Mouse (Mus musculus): Measurements from ENCODE around the gene Sit1.
"Not testable (repeated sequence)": the region's sequence is repeated elsewhere in the genome, so short reads cannot be mapped to it uniquely, and the experiment has no call there.

Gene Sit1

GRCm38 (mm10) chr4:43499407-43500333, 16.1 kb upstream of the Sit1 start, which contains the start of gene Arhgef39:
Gene Arhgef39, minus strand, starts transcription at chr4:43499695.
- DNase-seq (ENCODE audit: low spot score): peak; percentile 67

DNA sequence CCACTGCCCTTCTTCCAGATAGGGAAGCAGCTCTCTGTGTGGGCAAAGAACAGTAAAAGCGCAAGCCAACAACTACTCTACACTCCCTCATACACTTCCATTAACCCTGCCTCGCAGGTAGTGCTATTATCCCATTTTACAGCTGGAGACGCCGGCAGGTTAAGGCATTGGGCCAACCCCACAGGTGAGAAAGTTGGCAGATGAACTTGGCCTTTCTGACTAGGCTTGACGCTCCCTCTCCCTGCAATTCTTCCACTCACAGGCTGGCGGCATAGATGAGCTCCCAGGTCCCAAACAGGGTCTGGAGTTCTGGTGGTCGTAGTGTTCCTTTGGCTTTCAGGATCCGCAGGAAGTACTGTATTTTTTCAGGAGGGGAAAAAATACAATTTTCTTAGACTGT, 15.4 kb upstream of the Sit1 start:
- DNase-seq (ENCODE audit: low spot score): no peak

DNA sequence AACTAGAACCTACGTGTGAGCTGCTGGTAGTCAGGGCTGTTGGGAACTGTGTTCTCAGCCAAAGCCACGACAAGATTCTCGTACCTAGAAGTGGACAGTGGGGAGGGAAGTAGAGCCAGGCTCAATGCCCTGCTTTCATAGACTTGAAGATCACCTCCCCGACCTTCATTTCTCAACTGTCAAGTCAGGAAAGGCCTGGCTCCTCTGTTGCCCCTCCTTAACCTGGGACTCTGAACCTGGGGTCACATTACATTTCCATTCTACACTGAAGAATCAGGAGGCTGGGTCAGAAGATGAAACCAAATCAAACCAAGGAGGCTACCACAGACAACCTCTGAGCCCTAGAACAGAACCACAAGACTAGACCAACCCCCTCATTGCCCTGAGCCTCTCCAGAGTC, 14.4 kb upstream of the Sit1 start:
- no peak for DNase-seq (ENCODE audit: low spot score)

DNA sequence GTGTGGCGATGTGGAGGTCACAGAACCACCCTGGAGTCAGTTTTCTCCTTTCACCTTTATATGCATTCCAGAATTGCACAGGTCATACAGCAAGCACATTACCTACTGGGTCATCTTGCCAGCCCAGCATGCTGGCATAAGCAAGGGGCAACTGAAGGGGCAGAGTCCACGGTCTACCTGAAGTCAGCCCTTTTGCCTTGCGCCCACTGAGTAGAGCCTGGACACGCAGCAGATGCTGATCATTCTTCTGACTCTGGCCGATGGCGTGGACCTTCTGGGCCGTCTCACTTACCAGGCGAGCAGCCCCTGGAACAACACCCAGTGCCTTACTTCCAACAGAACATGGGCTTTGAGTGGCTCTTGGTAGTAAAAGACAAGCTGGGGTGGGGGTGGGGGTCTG, 13.9 kb upstream of the Sit1 start:
- DNase-seq (ENCODE audit: low spot score): no peak

GRCm38 (mm10) chr4:43496587-43496986, 13.1 kb upstream of the Sit1 start:
- no peak for DNase-seq (ENCODE audit: low spot score)

DNA sequence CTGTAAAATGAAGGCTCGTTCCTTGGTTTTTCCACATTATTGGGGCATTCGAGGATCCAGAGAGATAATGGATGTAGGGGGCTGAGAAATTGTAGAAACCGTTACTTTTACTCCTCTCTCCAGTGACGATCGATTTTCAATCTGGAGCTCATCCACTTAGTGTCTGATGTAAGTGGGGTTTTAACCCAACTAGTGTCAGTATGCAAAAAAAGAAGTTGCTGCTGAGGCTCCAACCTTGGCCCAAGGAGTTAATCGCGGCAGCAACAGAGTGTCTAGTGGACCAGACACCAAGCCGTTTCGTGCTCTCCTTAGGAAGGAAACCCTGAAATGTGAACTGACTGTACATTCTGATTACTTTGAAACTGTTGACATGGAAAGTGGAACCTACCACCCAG, 10.3 kb upstream of the Sit1 start:
- no peak for DNase-seq (ENCODE audit: low spot score)

DNA sequence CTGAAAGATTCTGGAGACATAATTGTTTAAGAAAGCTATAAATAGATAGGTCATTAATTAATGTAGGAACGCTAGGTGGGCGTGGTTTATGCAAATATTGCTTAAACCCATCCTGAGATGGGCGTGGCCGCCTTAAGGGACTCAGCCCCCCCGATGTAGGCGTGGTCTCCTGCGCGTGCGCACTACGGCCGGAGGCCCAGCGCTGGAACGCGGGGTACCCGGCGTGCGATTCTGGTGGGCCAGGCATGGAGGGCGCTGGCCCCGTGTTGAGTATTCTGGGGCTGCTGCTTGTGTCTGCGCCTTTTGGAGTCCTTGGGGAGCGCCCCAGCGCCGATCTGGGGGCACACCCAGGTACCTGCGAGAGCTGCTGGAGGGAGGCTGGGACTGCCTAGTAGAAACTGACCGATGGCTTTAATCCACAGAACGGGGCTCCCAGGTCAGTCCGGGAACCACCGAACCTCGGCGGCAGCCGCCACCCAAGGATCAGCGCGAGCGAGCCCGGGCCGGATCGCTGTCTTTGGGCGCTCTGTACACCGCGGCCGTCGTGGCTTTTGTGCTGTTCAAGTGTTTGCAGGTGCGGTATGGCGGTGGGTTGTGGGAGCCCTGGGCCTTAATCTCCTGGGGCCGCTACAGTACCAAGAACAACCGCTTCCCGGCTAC, 9.8 kb upstream of the Sit1 start:
- peak; percentile 97 for DNase-seq (ENCODE audit: low spot score)

DNA sequence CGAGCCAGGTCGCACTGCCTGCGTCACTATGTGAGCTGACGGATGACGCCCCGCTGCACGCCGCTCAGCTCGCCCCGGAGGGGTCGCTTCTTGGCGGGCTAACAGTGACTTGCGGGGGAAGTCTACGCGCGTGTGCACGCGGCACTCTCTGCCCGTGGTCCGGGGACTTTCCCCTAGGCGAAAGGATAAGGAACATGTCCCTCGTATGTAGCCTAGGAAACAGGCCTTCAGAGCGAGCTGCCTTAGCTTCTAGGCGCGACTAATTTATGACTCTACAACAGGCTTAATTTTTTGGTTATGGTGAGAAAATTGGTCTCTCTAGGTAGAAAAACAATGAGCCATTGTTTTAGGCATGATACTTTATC, 9.3 kb upstream of the Sit1 start, which contains the start of gene Ccdc107:
Gene Ccdc107, plus strand, starts transcription at position 80 of the 365 bp plus-strand sequence.
- DNase-seq (ENCODE audit: low spot score): peak; percentile 95

- DNase-seq (ENCODE audit: low spot score): no peak
Measured at GRCm38 (mm10) chr4:43492101-43492820, 8.7 kb upstream of the Sit1 start.

- DNase-seq (ENCODE audit: low spot score): no peak
Measured at GRCm38 (mm10) chr4:43490801-43491200, 7.3 kb upstream of the Sit1 start.

DNA sequence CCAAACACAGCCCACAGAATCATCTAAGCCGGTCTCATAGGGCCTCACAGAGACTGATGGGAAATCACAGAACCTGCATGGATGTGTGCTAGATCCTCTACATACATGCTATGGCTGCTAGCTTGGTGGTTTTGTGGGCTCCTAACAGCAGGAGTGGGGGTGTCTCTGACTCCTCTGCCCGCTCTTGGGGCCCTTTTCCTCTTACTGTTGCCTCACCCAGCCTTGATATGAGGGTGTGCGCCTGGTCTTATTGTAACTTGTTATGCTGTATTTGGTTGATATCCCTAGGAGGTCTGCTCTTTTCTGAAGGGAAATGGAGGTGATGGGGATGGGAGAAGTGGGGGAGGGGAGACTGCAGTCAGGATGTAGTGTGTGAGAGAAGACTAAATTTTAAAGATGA, 6.1 kb upstream of the Sit1 start:
- DNase-seq (ENCODE audit: low spot score): no peak

- DNase-seq (ENCODE audit: low spot score): not testable (repeated sequence)
Measured at GRCm38 (mm10) chr4:43485666-43486065, 2.1 kb upstream of the Sit1 start.

GRCm38 (mm10) chr4:43482591-43482990, 943 bp downstream of the Sit1 start:
- DNase-seq (ENCODE audit: low spot score): no peak

- no peak for DNase-seq (ENCODE audit: low spot score)
Measured at GRCm38 (mm10) chr4:43481894-43482456, 1.6 kb downstream of the Sit1 start.

DNA sequence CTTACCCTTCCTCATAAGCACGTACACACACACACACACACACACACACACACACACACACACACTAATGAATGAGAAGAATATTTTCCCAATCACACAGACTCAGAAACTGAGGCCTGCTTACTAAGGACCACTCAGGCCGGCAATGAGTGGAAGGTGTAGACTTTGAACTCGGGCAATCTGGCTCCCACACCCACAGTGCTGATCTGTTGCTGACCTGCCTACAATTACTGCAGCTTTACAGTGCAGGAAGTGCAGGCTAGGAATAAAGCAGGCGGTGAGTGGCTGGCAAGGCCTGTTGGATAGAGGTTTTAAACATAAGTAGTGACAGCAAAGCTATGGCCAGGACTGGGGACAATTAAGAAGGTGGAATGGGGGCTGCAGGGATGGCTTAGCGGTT, 2.5 kb downstream of the Sit1 start:
- no peak for DNase-seq (ENCODE audit: low spot score)

GRCm38 (mm10) chr4:43478906-43479832, 4.4 kb downstream of the Sit1 start:
- DNase-seq (ENCODE audit: low spot score): peak; percentile 61

GRCm38 (mm10) chr4:43478534-43478858, 5.0 kb downstream of the Sit1 start:
- DNase-seq (ENCODE audit: low spot score): no peak

GRCm38 (mm10) chr4:43477857-43478533, 5.5 kb downstream of the Sit1 start:
- DNase-seq (ENCODE audit: low spot score): peak; percentile 90

DNA sequence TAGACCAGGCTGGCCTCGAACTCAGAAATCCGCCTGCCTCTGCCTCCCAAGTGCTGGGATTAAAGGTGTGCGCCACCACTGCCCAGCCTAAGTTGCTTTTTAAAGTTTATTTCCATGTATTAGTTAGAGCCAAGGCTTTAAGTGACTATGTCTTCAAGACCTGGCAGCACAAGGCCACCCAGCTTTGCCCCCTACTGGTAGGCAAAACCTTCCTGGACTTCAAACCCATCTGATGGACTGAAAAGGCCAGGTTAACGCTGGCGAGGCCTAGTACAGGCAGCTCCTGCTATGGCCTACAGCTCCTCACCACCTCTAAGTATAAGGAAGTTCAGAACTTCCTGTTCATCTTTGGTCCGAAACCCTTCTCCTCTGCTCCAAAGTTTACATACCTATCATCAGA, 6.9 kb downstream of the Sit1 start:
- DNase-seq (ENCODE audit: low spot score): no peak

GRCm38 (mm10) chr4:43473636-43474035, 9.9 kb downstream of the Sit1 start:
- DNase-seq (ENCODE audit: low spot score): no peak

- no peak for DNase-seq (ENCODE audit: low spot score)
Measured at GRCm38 (mm10) chr4:43470301-43470700, 13.2 kb downstream of the Sit1 start.
